Mouse (Mus musculus) C2C12 (cell line): ENCODE measurements around the gene Taf9. TPM values are rescaled to one million over a fixed set of nuclear protein-coding genes. Genes with fewer than 3 reads are reported as not detected.
A peak's percentile ranks its signal among the peaks of the same experiment; 100 is the strongest.

Experiments
- H3K27me3 ChIP-seq: one replicate; pipeline ENCODE4 v1.6.1; 2011; ENCODE audit not compliant: control insufficient read depth, insufficient read depth, insufficient read length
- H3K36me3 ChIP-seq: one replicate; pipeline ENCODE4 v1.6.1; 2011; ENCODE audit not compliant: control insufficient read depth, insufficient read depth
- H3K4me3 ChIP-seq: one replicate; pipeline ENCODE4 v1.5.1; 2011; ENCODE audit warnings: mild to moderate bottlenecking, control low read depth; ENCODE audit not compliant: poor library complexity, insufficient read depth, severe bottlenecking
- H3K79me2 ChIP-seq: one replicate; pipeline ENCODE4 v1.6.1; 2011; ENCODE audit not compliant: control insufficient read depth, insufficient read depth
- H3K79me3 ChIP-seq: one replicate; pipeline ENCODE4 v1.6.1; 2011; ENCODE audit warnings: low read depth, control low read depth
- H3ac ChIP-seq: one replicate; pipeline ENCODE3; 2011; ENCODE audit warnings: low read depth; ENCODE audit not compliant: control insufficient read depth, insufficient read length
- CEBPB ChIP-seq: IDR thresholded peaks from one replicate; pipeline ENCODE4 v1.6.1; 2011; ENCODE audit warnings: low read depth, mild to moderate bottlenecking, control low read depth, moderate library complexity
- CTCF ChIP-seq: IDR thresholded peaks from one replicate; pipeline ENCODE4 v1.5.1; 2011; ENCODE audit not compliant: control insufficient read depth, insufficient read depth, insufficient read length
- FOSL1 ChIP-seq: IDR thresholded peaks from one replicate; pipeline ENCODE4 v1.8.0; 2011; ENCODE audit warnings: mild to moderate bottlenecking, low read length; ENCODE audit not compliant: poor library complexity, insufficient read depth, severe bottlenecking
- MAX ChIP-seq: IDR thresholded peaks from one replicate; pipeline ENCODE4 v1.6.1; 2011; ENCODE audit warnings: mild to moderate bottlenecking, control low read depth
- MYOD1 ChIP-seq: IDR thresholded peaks from one replicate; pipeline ENCODE4 v1.6.1; 2011; ENCODE audit warnings: low read depth; ENCODE audit not compliant: control insufficient read depth, insufficient read length
- MYOG ChIP-seq: IDR thresholded peaks from one replicate; pipeline ENCODE4 v1.6.1; 2011; ENCODE audit not compliant: control insufficient read depth, insufficient read length; ENCODE audit errors: extremely low read depth
- USF1 ChIP-seq: IDR thresholded peaks from one replicate; pipeline ENCODE4 v1.6.1; 2011; ENCODE audit warnings: low read depth, mild to moderate bottlenecking, control low read depth, moderate library complexity
- polyA plus RNA-seq: library from polyadenylated mRNA; unstranded; fragments of >200 nt; fragmentation: generic; extraction: Trizol; gene quantifications from one replicate; pipeline ENCODE4 v1.2.1, GENCODE M21; 2012; ENCODE audit warnings: missing spikeins

Taf9 gene
- polyA plus RNA-seq, 1 experiment = 6.3 TPM

- Histone ChIP-seq H3ac (no peak overlapping the region), H3K79me2 (no peaks in the 10 kb centered on the region), H3K79me3 (no peaks in the 10 kb centered on the region), H3K36me3 (peaks cover 70% of the 10 kb centered on the region), H3K4me3 (no peak overlapping the region), H3K27me3 (no peaks in the 10 kb centered on the region)
- TF ChIP-seq MYOG = no peak
- no peak for TF ChIP-seq USF1
- TF ChIP-seq FOSL1 = no peak
- no peak for TF ChIP-seq CTCF
- TF ChIP-seq MYOD1 = no peak
- no peak for TF ChIP-seq MAX
- TF ChIP-seq CEBPB = no peak
These were observed 29.1 kb upstream of the Taf9 start for GRCm38 (mm10) chr13:100622241-100622640.

GRCm38 (mm10) chr13:100634106-100634691 lies 17.2 kb upstream of the Taf9 start:
- Histone ChIP-seq H3K36me3 (peaks cover 70% of the 10 kb centered on the region), H3K79me3 (no peaks in the 10 kb centered on the region), H3K4me3 (no peak overlapping the region), H3K79me2 (no peaks in the 10 kb centered on the region), H3ac (no peak overlapping the region), H3K27me3 (no peaks in the 10 kb centered on the region)
- TF ChIP-seq USF1 (no peak), MAX (no peak)

- Histone ChIP-seq H3ac (no peak overlapping the region), H3K36me3 (peaks cover 86% of the 10 kb centered on the region), H3K79me2 (no peaks in the 10 kb centered on the region), H3K79me3 (no peaks in the 10 kb centered on the region), H3K27me3 (no peaks in the 10 kb centered on the region), H3K4me3 (no peak overlapping the region)
- TF ChIP-seq MYOD1 = no peak
- no peak for TF ChIP-seq MYOG
- TF ChIP-seq MAX = no peak
- no peak for TF ChIP-seq USF1
- no peak for TF ChIP-seq CEBPB
- TF ChIP-seq FOSL1 = no peak
- TF ChIP-seq CTCF = no peak
These were observed 8.7 kb upstream of the Taf9 start for GRCm38 (mm10) chr13:100642471-100643209.

- H3K36me3 ChIP-seq = peaks cover 51% of the 10 kb centered on the region
- peaks cover 24% of the 10 kb centered on the region for H3K79me3 ChIP-seq
- H3K4me3 ChIP-seq = no peak overlapping the region
- TF ChIP-seq MYOG = no peak
- no peak for TF ChIP-seq USF1
- TF ChIP-seq CEBPB = no peak
- no peak for TF ChIP-seq MAX
- TF ChIP-seq MYOD1 = no peak
- no peak for TF ChIP-seq FOSL1
- no peak for TF ChIP-seq CTCF
- H3ac ChIP-seq = no peak overlapping the region
- no peaks in the 10 kb centered on the region for H3K27me3 ChIP-seq
- H3K79me2 ChIP-seq = peaks cover 42% of the 10 kb centered on the region
These were observed 3.2 kb upstream of the Taf9 start for GRCm38 (mm10) chr13:100648223-100648622.

- peaks cover 37% of the 10 kb centered on the region for H3K36me3 ChIP-seq
- no peak for TF ChIP-seq CTCF
- TF ChIP-seq MAX = peak; percentile 96
These were observed 585 bp upstream of the Taf9 start, which contains the start of the genes Ak6 and Rad17 for GRCm38 (mm10) chr13:100650550-100651438. Ak6 (plus strand) TSS chr13:100650979. Rad17 (minus strand) TSS chr13:100651051.

More at GRCm38 (mm10) chr13:100650550-100651438, 585 bp upstream of the Taf9 start, which contains the start of the genes Ak6 and Rad17:
- Histone ChIP-seq H3K79me3 (peaks cover 44% of the 10 kb centered on the region), H3ac (peak within 1 kb of the TSS; percentile 77), H3K79me2 (peaks cover 65% of the 10 kb centered on the region), H3K4me3 (peak within 1 kb of the TSS; percentile 90), H3K27me3 (no peaks in the 10 kb centered on the region)
